Mouse (Mus musculus): Measurements from ENCODE around the gene Crybg1. TPM values are rescaled to one million over a fixed set of nuclear protein-coding genes. Genes with fewer than 3 reads are reported as not detected.
A peak's percentile ranks its signal among the peaks of the same experiment; 100 is the strongest.

The Crybg1 gene
- total RNA-seq (2021), result under 1 TPM; 0.64 to 0.91 TPM
- long read RNA-seq, experiment 1, partial matches to known transcripts, result 1 of 1 reads
- long read RNA-seq, experiment 1, other reads (novel, unspliced or antisense), result 0 of 1 reads
- long read RNA-seq, experiment 2, result 0 reads

GRCm38 (mm10) chr10:44148337-44149317, at the start of gene Crybg1:
Crybg1 (minus strand) TSS chr10:44148853.
- intact Hi-C loops (cut with DNase I), result no loop called here
- DNase-seq (ENCODE audit: low spot score in 2 of 2), result peak; percentile 15 to 27

- intact Hi-C loops (cut with DNase I), result loop anchor here (5.0 kb wide), 1 partner anchor 225 kb away; no protein-coding TSS in a partner anchor
- DNase-seq (ENCODE audit: low spot score in 2 of 2), result no peak
These were observed 28.7 kb upstream of the Crybg1 start for GRCm38 (mm10) chr10:44177365-44177764.

GRCm38 (mm10) chr10:44176548-44176947, 27.9 kb upstream of the Crybg1 start:
- no peak for DNase-seq (ENCODE audit: low spot score in 2 of 2)
- intact Hi-C loops (cut with DNase I), result loop anchor here (5.0 kb wide), 1 partner anchor 224 kb away; no protein-coding TSS in a partner anchor

DNA sequence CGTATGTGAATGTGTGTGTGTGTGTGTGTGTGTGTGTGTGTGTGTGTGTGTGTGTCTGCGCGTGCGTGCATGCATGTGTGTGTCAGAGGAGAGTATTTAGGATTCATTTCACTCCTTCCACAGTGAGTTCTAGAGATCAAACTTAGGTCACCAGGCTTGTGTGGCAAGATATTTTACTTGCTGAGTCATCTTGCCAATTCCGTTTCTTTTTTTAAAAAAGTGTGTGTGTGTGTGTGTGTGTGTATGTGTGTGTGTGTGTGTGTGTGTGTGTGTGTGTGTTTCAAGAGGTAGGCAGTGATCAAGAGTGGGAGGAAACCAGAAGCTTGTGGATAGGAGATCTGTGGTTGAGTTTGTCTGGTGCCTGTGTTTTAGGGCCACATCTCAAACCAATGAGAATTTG, 27.5 kb upstream of the Crybg1 start:
- DNase-seq (ENCODE audit: low spot score in 2 of 2), result no peak
- intact Hi-C loops (cut with DNase I), result loop anchor here (5.0 kb wide), 1 partner anchor 224 kb away; no protein-coding TSS in a partner anchor

- intact Hi-C loops (cut with DNase I), result no loop called here
These were observed 21.5 kb upstream of the Crybg1 start for GRCm38 (mm10) chr10:44170145-44170544.

GRCm38 (mm10) chr10:44167061-44167460, 18.4 kb upstream of the Crybg1 start:
- intact Hi-C loops (cut with DNase I), result no loop called here
- no peak for DNase-seq (ENCODE audit: low spot score in 2 of 2)

More at GRCm38 (mm10) chr10:44170145-44170544, 21.5 kb upstream of the Crybg1 start:
- no peak for DNase-seq (ENCODE audit: low spot score in 2 of 2)

- intact Hi-C loops (cut with DNase I), result loop anchor here (5.0 kb wide), 1 partner anchor 212 kb away; no protein-coding TSS in a partner anchor
- no peak for DNase-seq (ENCODE audit: low spot score in 2 of 2)
These were observed 15.8 kb upstream of the Crybg1 start for GRCm38 (mm10) chr10:44164258-44164975.

- intact Hi-C loops (cut with DNase I), result loop anchor here (5.0 kb wide), 1 partner anchor 211 kb away; no protein-coding TSS in a partner anchor
These were observed 14.4 kb upstream of the Crybg1 start for GRCm38 (mm10) chr10:44163028-44163427.

DNA sequence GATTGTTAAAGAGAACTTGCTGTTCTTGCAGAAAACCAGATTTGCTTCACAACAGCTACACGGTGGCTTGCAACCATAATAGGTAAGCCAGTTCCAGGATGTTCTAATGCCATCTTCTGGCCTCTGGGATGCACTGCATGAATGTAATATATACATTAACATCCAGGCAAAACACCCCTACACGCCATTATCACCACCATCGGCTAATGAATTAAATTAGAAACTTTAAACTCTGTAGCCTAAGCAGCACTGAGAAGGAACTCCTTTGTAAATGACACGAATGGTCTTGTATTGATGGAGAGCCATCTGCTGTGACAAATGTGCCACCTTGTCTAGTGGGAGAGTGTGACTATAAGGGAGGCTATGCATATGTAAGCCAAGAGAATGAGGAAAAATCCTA, 11.5 kb upstream of the Crybg1 start:
- DNase-seq (ENCODE audit: low spot score in 2 of 2), result peak; percentile 44 to 58

More at GRCm38 (mm10) chr10:44163028-44163427, 14.4 kb upstream of the Crybg1 start:
- DNase-seq (ENCODE audit: low spot score in 2 of 2), result no peak

DNA sequence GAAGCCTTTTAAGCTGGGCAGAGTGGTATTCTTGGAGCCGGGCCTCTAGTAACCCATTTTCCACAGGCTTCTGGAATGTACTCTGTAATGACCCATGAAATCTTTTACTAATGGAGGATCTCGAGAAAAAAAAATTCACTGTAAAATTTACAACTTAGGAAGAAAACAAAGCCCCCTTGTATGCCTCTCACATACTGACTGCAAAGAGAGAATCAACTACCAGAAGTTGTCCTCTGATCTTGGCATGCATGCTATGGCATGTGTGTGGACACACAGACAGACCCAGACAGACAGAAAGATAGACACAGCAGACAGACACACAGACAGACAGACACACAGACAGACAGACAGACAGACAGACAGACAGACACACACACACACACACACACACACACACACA, 8.8 kb upstream of the Crybg1 start:
- intact Hi-C loops (cut with DNase I), result no loop called here
- no peak for DNase-seq (ENCODE audit: low spot score in 2 of 2)

More for the DNA sequence above, 11.5 kb upstream of the Crybg1 start:
- intact Hi-C loops (cut with DNase I), result loop anchor here (5.0 kb wide), 1 partner anchor 208 kb away; no protein-coding TSS in a partner anchor

DNA sequence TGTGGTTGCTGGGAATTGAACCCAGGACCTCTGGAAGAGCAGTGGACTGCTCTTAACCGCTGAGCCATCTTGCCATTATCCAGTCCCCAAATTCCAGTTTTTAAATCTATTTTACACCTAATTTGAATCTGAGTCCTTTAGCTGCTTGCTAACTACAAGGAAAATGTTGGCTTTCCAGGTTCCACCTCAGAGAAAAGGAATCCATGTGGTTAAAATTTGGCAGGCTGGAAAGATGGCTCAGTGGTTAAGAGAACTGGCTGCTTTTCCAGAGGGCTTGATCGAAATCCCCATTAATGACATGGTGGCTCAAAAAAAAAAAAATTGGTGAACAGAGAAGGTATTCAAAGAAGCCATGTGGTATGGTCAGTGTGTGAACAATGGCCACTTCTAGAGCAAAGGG, 1.8 kb upstream of the Crybg1 start:
- DNase-seq (ENCODE audit: low spot score in 2 of 2), result no peak
- intact Hi-C loops (cut with DNase I), result no loop called here

GRCm38 (mm10) chr10:44143401-44143800, 5.3 kb downstream of the Crybg1 start:
- intact Hi-C loops (cut with DNase I), result no loop called here
- DNase-seq (ENCODE audit: low spot score in 2 of 2), result no peak

DNA sequence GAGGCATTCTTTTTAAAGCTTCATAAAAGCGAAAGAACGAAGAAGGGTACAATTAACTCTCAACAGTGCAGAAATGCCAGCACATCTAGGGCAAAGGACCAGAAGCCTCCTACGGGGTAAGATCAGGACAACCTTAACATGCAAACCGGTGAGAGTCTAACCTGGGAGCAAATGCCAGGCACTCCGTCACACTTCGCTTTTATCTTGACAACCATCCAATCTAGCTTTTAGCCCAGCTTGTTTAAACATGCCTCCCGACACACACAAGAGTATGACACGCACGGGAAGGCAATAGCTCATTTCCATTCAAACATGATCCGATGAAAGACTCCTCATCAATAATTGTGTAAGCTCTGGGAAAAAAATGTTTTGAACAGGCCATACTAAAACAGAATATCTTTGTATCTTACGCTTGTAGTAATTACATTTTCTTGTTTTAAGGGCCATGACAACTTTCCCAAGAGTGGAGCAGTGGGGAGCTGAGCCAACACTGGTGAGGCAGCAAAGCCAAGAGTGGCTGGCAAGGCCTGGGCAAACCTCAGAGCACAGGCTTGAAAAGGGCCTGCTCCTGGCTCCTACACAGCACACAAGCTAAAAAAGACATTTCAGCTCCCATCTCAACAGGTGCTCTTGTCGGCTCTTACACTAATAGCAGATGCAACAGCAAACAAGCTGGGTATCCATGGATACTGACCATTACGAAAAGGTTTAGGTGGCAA, 10.4 kb downstream of the Crybg1 start:
- peak in 1 of 2 experiments; percentile 8 for DNase-seq (ENCODE audit: low spot score in 2 of 2)
- intact Hi-C loops (cut with DNase I), result no loop called here

- intact Hi-C loops (cut with DNase I), result no loop called here
- no peak for DNase-seq (ENCODE audit: low spot score in 2 of 2)
These were observed 22.6 kb downstream of the Crybg1 start for GRCm38 (mm10) chr10:44126047-44126446.

GRCm38 (mm10) chr10:44124400-44124933, 24.2 kb downstream of the Crybg1 start:
- intact Hi-C loops (cut with DNase I), result no loop called here
- peak in 1 of 2 experiments; percentile 6 for DNase-seq (ENCODE audit: low spot score in 2 of 2)

DNA sequence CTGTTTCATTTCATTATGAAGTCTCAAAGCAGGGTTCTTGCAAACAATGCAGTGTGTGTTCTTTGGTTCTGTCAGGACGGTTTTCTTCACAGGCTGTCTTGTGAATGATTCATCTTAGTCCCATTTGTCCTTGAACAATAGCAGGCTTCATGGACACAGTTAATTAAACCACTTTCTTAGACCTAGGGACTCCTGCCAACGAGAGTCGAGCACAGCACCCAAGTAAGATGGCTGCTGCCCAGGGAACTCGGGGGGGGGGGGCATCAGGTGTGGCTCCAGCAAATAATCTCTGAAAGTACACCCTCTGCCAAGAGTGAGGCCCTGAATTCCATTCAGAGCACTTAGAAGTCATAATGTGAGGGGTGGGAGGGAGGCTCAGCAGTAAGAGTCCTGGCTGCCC, 30.0 kb downstream of the Crybg1 start:
- DNase-seq (ENCODE audit: low spot score in 2 of 2), result no peak
- intact Hi-C loops (cut with DNase I), result no loop called here

DNA sequence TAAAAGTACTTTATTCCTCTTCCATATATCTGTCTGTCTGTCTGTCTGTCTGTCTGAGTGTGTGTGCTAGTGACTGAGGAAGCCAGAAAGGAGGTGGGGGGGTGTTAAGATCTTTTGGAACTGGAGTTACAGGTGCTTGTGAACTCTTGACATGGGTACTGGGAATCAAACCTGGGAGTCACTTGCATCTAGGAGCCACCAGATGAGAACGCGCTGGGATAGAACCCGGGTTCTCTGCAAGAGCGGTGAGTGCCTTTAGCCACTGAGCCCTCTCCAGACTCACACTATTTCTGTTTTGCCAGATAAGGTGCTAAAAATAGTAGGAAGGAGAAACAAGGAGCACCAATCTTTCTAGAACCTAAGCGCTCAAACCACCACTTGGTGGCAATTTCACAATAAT, 31.9 kb downstream of the Crybg1 start:
- intact Hi-C loops (cut with DNase I), result no loop called here
- no peak for DNase-seq (ENCODE audit: low spot score in 2 of 2)

GRCm38 (mm10) chr10:44114611-44115010, 34.0 kb downstream of the Crybg1 start:
- no peak for DNase-seq (ENCODE audit: low spot score in 2 of 2)
- intact Hi-C loops (cut with DNase I), result no loop called here

Data from left cerebral cortex, postnatal 14 days (tissue).